Mouse (Mus musculus) olfactory bulb, adult 2 months (tissue): ENCODE results near the gene Myo3b. TPM values are rescaled to one million over a fixed set of nuclear protein-coding genes. Genes with fewer than 3 reads are reported as not detected.

Experiments
- H3K27ac ChIP-seq: fragments of 200-500 bp; 2 replicates; pipeline ENCODE4 v1.5.1; 2012; ENCODE audit warnings: low read depth, low read length; ENCODE audit not compliant: insufficient read depth
- H3K4me1 ChIP-seq: fragments of 200-500 bp; 2 replicates; pipeline ENCODE4 v1.6.1; 2012; ENCODE audit warnings: low read length; ENCODE audit not compliant: control insufficient read depth, insufficient read depth
- H3K4me3 ChIP-seq: fragments of 200-500 bp; 2 replicates; pipeline ENCODE4 v1.5.1; 2012; ENCODE audit warnings: mild to moderate bottlenecking, low read depth, low read length, moderate library complexity; ENCODE audit not compliant: insufficient read depth
- CTCF ChIP-seq: fragments of 200-500 bp; IDR thresholded peaks from 2 replicates; pipeline ENCODE4 v1.5.1; 2012; ENCODE audit warnings: low read depth, mild to moderate bottlenecking, low read length, moderate library complexity; ENCODE audit not compliant: insufficient read depth
- POLR2A ChIP-seq: fragments of 200-500 bp; IDR thresholded peaks from 2 replicates; pipeline ENCODE4 v1.6.1; 2012; ENCODE audit warnings: mild to moderate bottlenecking, low read depth, low read length, moderate library complexity; ENCODE audit not compliant: insufficient read depth
- WGBS: fragments of 180-500 bp; shearing (Covaris S2); methylation state at CpG from one replicate; pipeline ENCODE4 v1.1.7; 2018; 5-methylcytosine and 5-hydroxymethylcytosine counted together
- polyA plus RNA-seq: library from polyadenylated mRNA; stranded (reverse); fragments of >200 nt; gene quantifications from 2 replicates; pipeline ENCODE4 v1.2.4, GENCODE M21; 2012; ENCODE audit warnings: low replicate concordance; ENCODE audit not compliant: missing spikeins, insufficient read depth, insufficient read length

Myo3b gene
- polyA plus RNA-seq, 1 experiment: not detected

- H3K4me1 ChIP-seq: peaks cover 13% of the 10 kb centered on the region
- no peak overlapping the region for H3K4me3 ChIP-seq
- 69% methylated on average over 8 of the region's 8 CpGs for WGBS
- TF ChIP-seq POLR2A: no peak
- TF ChIP-seq CTCF: no peak
- no peak overlapping the region for H3K27ac ChIP-seq
These were observed 223.0 kb downstream of the Myo3b start for GRCm38 (mm10) chr2:70261703-70262564.

GRCm38 (mm10) chr2:70262565-70263082, 223.7 kb downstream of the Myo3b start:
- H3K4me1 ChIP-seq: peaks cover 13% of the 10 kb centered on the region
- no peak overlapping the region for H3K4me3 ChIP-seq
- no peak for TF ChIP-seq POLR2A
- no peak for TF ChIP-seq CTCF
- WGBS: 39% methylated on average over 9 of the region's 9 CpGs
- H3K27ac ChIP-seq: no peak overlapping the region

GRCm38 (mm10) chr2:70278425-70279277, 239.7 kb downstream of the Myo3b start:
- Histone ChIP-seq H3K4me3 (no peak overlapping the region), H3K4me1 (no peaks in the 10 kb centered on the region), H3K27ac (no peak overlapping the region)
- TF ChIP-seq CTCF: no peak
- TF ChIP-seq POLR2A: no peak
- 51% methylated on average over 13 of the region's 13 CpGs for WGBS

- TF ChIP-seq POLR2A: no peak
- TF ChIP-seq CTCF: no peak
- Histone ChIP-seq H3K4me3 (no peak overlapping the region), H3K4me1 (no peaks in the 10 kb centered on the region), H3K27ac (no peak overlapping the region)
- WGBS: 95% methylated on average over 1 of the region's 1 CpGs
These were observed 245.2 kb downstream of the Myo3b start for GRCm38 (mm10) chr2:70284109-70284508.

GRCm38 (mm10) chr2:70291063-70291462, 252.1 kb downstream of the Myo3b start:
- H3K4me1 ChIP-seq: peaks cover 2% of the 10 kb centered on the region; the same call in 1 of the 2 replicates
- 51% methylated on average over 5 of the region's 5 CpGs for WGBS
- no peak for TF ChIP-seq POLR2A
- no peak for TF ChIP-seq CTCF
- no peak overlapping the region for H3K27ac ChIP-seq
- H3K4me3 ChIP-seq: no peak overlapping the region

GRCm38 (mm10) chr2:70292776-70293175, 253.8 kb downstream of the Myo3b start:
- TF ChIP-seq CTCF (no peak), POLR2A (no peak)
- Histone ChIP-seq H3K27ac (no peak overlapping the region), H3K4me3 (no peak overlapping the region), H3K4me1 (peaks cover 2% of the 10 kb centered on the region; the same call in 1 of the 2 replicates)
- 80% methylated on average over 3 of the region's 3 CpGs for WGBS

GRCm38 (mm10) chr2:70302905-70303304, 264.0 kb downstream of the Myo3b start:
- Histone ChIP-seq H3K4me3 (no peak overlapping the region), H3K27ac (no peak overlapping the region), H3K4me1 (no peaks in the 10 kb centered on the region)
- TF ChIP-seq CTCF: no peak
- TF ChIP-seq POLR2A: no peak

- peaks cover 3% of the 10 kb centered on the region; the same call in 1 of the 2 replicates for H3K4me1 ChIP-seq
- 75% methylated on average over 9 of the region's 9 CpGs for WGBS
- no peak overlapping the region for H3K4me3 ChIP-seq
- no peak for TF ChIP-seq POLR2A
- TF ChIP-seq CTCF: no peak
- H3K27ac ChIP-seq: no peak overlapping the region
These were observed 276.2 kb downstream of the Myo3b start for GRCm38 (mm10) chr2:70315125-70315524.

- peaks cover 3% of the 10 kb centered on the region; the same call in 1 of the 2 replicates for H3K4me1 ChIP-seq
- no peak overlapping the region for H3K27ac ChIP-seq
- WGBS: 93% methylated on average over 3 of the region's 3 CpGs
- H3K4me3 ChIP-seq: no peak overlapping the region
- TF ChIP-seq CTCF (no peak), POLR2A (no peak)
These were observed 276.8 kb downstream of the Myo3b start for GRCm38 (mm10) chr2:70315734-70316133.
